Mouse (Mus musculus) hindbrain, embryonic 11.5 days (tissue): Measurements from ENCODE around the gene Olfr1328. TPM values are rescaled to one million over a fixed set of nuclear protein-coding genes. Genes with fewer than 3 reads are reported as not detected.

Source experiments
- ATAC-seq: fragments of 200-750 bp; cut with Nextera tagmentation; 2 replicates; pipeline ENCODE4 v1.8.0; 2017; ENCODE audit warnings: mild to moderate bottlenecking, moderate TSS enrichment, moderate library complexity; ENCODE audit not compliant: low FRiP score
- DNase-seq: peaks from one replicate; pipeline ENCODE4 v3.0.0-alpha.2; 2015; ENCODE audit warnings: low spot score
- H3K27ac ChIP-seq: fragments of 300-500 bp; sonication (generic); 2 replicates; pipeline ENCODE4 v1.5.1; 2014; ENCODE audit warnings: mild to moderate bottlenecking, low read depth, low read length
- H3K27me3 ChIP-seq: fragments of 300-500 bp; sonication (generic); 2 replicates; pipeline ENCODE4 v1.6.1; 2014; ENCODE audit warnings: mild to moderate bottlenecking, low read length, moderate library complexity, mixed read lengths; ENCODE audit not compliant: control insufficient read depth, insufficient read depth
- H3K36me3 ChIP-seq: fragments of 300-500 bp; sonication (generic); 2 replicates; pipeline ENCODE4 v1.6.1; 2014; ENCODE audit warnings: mild to moderate bottlenecking, low read length, moderate library complexity, mixed read lengths; ENCODE audit not compliant: control insufficient read depth, insufficient read depth
- H3K4me1 ChIP-seq: fragments of 300-500 bp; sonication (generic); replicated peaks from 2 replicates; pipeline ENCODE4 v1.6.1; 2014; ENCODE audit warnings: low read length, mixed read lengths; ENCODE audit not compliant: control insufficient read depth, insufficient read depth
- H3K4me2 ChIP-seq: fragments of 300-500 bp; sonication (generic); replicated peaks from 2 replicates; pipeline ENCODE4 v1.6.1; 2014; ENCODE audit warnings: mild to moderate bottlenecking, low read depth, low read length
- H3K4me3 ChIP-seq: fragments of 300-500 bp; sonication (generic); 2 replicates; pipeline ENCODE4 v1.5.1; 2014; ENCODE audit warnings: low read depth, low read length
- H3K9ac ChIP-seq: fragments of 300-500 bp; sonication (generic); 2 replicates; pipeline ENCODE4 v1.6.1; 2014; ENCODE audit warnings: low read depth, low read length
- H3K9me3 ChIP-seq: fragments of 300-500 bp; sonication (generic); 2 replicates; pipeline ENCODE4 v1.6.1; 2016; ENCODE audit warnings: low read length; ENCODE audit not compliant: control insufficient read depth
- WGBS: fragments of 180-500 bp; shearing (Covaris S2); extraction: QIAGEN DNeasy Blood & Tissue Kit; methylation state at CpG from one replicate; pipeline ENCODE4 v1.1.7; 2014; 5-methylcytosine and 5-hydroxymethylcytosine counted together
- polyA plus RNA-seq: library from polyadenylated mRNA; unstranded; fragments of >200 nt; fragmentation: Nextera tagmentation; extraction: Ambion mirVana; gene quantifications from 2 replicates; pipeline ENCODE4 v1.2.1, GENCODE M21; 2014

Gene Olfr1328
- polyA plus RNA-seq, 1 experiment from 2014 or later = not detected

- no peak within 1 kb of the TSS for H3K4me3 ChIP-seq
- H3K27me3 ChIP-seq = no peaks in the 10 kb centered on the region
- no peaks in the 10 kb centered on the region for H3K36me3 ChIP-seq
- H3K4me2 ChIP-seq = no peak within 1 kb of the TSS
- no peaks in the 10 kb centered on the region for H3K4me1 ChIP-seq
- ATAC-seq (no peak), DNase-seq (no peak)
- H3K9ac ChIP-seq = no peak within 1 kb of the TSS
- H3K27ac ChIP-seq = no peak within 1 kb of the TSS
- WGBS = 95% methylated on average over 1 of the region's 1 CpGs
- no peaks in the 10 kb centered on the region for H3K9me3 ChIP-seq
Observed at GRCm38 (mm10) chr4:118888297-118888696, 50.1 kb downstream of the Olfr1328 start, which contains the start of gene Olfr1330. Gene Olfr1330, plus strand, starts transcription at chr4:118888597.

Other genes starting within 250 kb of the Olfr1328 start
- not detected in 2 replicates for gene Olfr1342, start 245.9 kb downstream of the Olfr1328 start, polyA plus RNA-seq
- not detected in 2 replicates for gene Olfr1341, start 235.1 kb downstream of the Olfr1328 start, polyA plus RNA-seq
- gene Olfr1340, start 218.5 kb downstream of the Olfr1328 start, polyA plus RNA-seq = not detected in 2 replicates
- gene Olfr1339, start 206.4 kb downstream of the Olfr1328 start, polyA plus RNA-seq = not detected in 2 replicates
- not detected in 2 replicates for gene Olfr1338, start 179.9 kb downstream of the Olfr1328 start, polyA plus RNA-seq
- gene Olfr1337, start 156.0 kb downstream of the Olfr1328 start, polyA plus RNA-seq = not detected in 2 replicates
- gene Olfr1335, start 128.7 kb downstream of the Olfr1328 start, polyA plus RNA-seq = not detected in 2 replicates
- gene Olfr1333, start 102.3 kb downstream of the Olfr1328 start, polyA plus RNA-seq = not detected in 2 replicates
- not detected in 2 replicates for gene Olfr1331, start 74.0 kb downstream of the Olfr1328 start, polyA plus RNA-seq
- not detected in 2 replicates for gene Olfr1330, start 50.0 kb downstream of the Olfr1328 start, polyA plus RNA-seq
- gene Olfr1329, start 21.1 kb downstream of the Olfr1328 start, polyA plus RNA-seq = not detected in 2 replicates
- gene Lao1, start 23.0 kb upstream of the Olfr1328 start, polyA plus RNA-seq = not detected in 2 replicates
- 134 and 137 TPM in 2 replicates for gene Slc2a1, start 170.1 kb upstream of the Olfr1328 start, polyA plus RNA-seq
- gene Zfp691, start 235.6 kb upstream of the Olfr1328 start, polyA plus RNA-seq = 7.4 and 8.3 TPM in 2 replicates